Mouse (Mus musculus): ENCODE measurements around the gene Hspa8. TPM values are rescaled to one million over a fixed set of nuclear protein-coding genes. Genes with fewer than 3 reads are reported as not detected.

Gene Hspa8
- total and polyA plus RNA-seq, 3 experiments: 483 to 3,642 (median 1,343) TPM

GRCm38 (mm10) chr9:40806440-40807288 lies 5.9 kb downstream of the Hspa8 start:
- Histone ChIP-seq H3K27me3 (ENCODE audit: insufficient read depth, low read length) (no peaks in the 10 kb centered on the region), H3K4me3 (ENCODE audit: low read depth, low read length) (no peak overlapping the region), H3K9me3 (replicated peaks) (no peaks in the 10 kb centered on the region), H3K36me3 (replicated peaks) (peaks cover 38% of the 10 kb centered on the region), H3K4me1 (ENCODE audit: insufficient read depth, low read depth, low read length) (peaks cover 16% of the 10 kb centered on the region)
- DNase-seq (ENCODE audit: low spot score) (no peak), ATAC-seq (ENCODE audit: extremely low read depth, insufficient number of reproducible peaks, low FRiP score, poor library complexity, severe bottlenecking) (peak; percentile 16)
- TF ChIP-seq POLR2AphosphoS5 (IDR thresholded peaks at IDR 0.05; ENCODE audit: insufficient replicate concordance, low read depth, low read length): peak; percentile 49; the same call in 1 of the 2 replicates
- no peak for TF ChIP-seq GATA1 (IDR thresholded peaks at IDR 0.05; ENCODE audit: borderline replicate concordance, low read length)

- Histone ChIP-seq H3K9me3 (replicated peaks) (no peaks in the 10 kb centered on the region), H3K4me3 (ENCODE audit: low read depth, low read length) (no peak overlapping the region), H3K27me3 (ENCODE audit: insufficient read depth, low read length) (no peaks in the 10 kb centered on the region), H3K4me1 (ENCODE audit: insufficient read depth, low read depth, low read length) (peaks cover 16% of the 10 kb centered on the region), H3K36me3 (replicated peaks) (peaks cover 36% of the 10 kb centered on the region)
- ATAC-seq (ENCODE audit: extremely low read depth, insufficient number of reproducible peaks, low FRiP score, poor library complexity, severe bottlenecking) (peak; percentile 11; the same call in 1 of the 2 replicates), DNase-seq (ENCODE audit: low spot score) (no peak)
- TF ChIP-seq GATA1 (IDR thresholded peaks at IDR 0.05; ENCODE audit: borderline replicate concordance, low read length) (no peak), GATA2 (IDR thresholded peaks at IDR 0.05; ENCODE audit: borderline replicate concordance, low read depth, low read length) (no peak), TAL1 (conservative IDR thresholded peaks at IDR 0.05; ENCODE audit: low read depth, low read length) (no peak), POLR2AphosphoS5 (IDR thresholded peaks at IDR 0.05; ENCODE audit: insufficient replicate concordance, low read depth, low read length) (peak; percentile 27; the same call in 1 of the 2 replicates), CTCF (IDR thresholded peaks at IDR 0.05; ENCODE audit: low read depth, low read length) (no peak)
These were observed 6.6 kb downstream of the Hspa8 start for GRCm38 (mm10) chr9:40807289-40807920.

GRCm38 (mm10) chr9:40808061-40808906 lies 7.5 kb downstream of the Hspa8 start:
- no peak overlapping the region for H3K4me3 ChIP-seq (ENCODE audit: low read depth, low read length)
- ATAC-seq (ENCODE audit: extremely low read depth, insufficient number of reproducible peaks, low FRiP score, poor library complexity, severe bottlenecking) (no peak), DNase-seq (ENCODE audit: low spot score) (no peak)
- no peak for TF ChIP-seq TAL1 (conservative IDR thresholded peaks at IDR 0.05; ENCODE audit: low read depth, low read length)
- TF ChIP-seq GATA1 (IDR thresholded peaks at IDR 0.05; ENCODE audit: borderline replicate concordance, low read length): no peak
- TF ChIP-seq CTCF (IDR thresholded peaks at IDR 0.05; ENCODE audit: low read depth, low read length): no peak
- TF ChIP-seq POLR2AphosphoS5 (IDR thresholded peaks at IDR 0.05; ENCODE audit: insufficient replicate concordance, low read depth, low read length): no peak; the same call in 1 of the 2 replicates
- no peak for TF ChIP-seq GATA2 (IDR thresholded peaks at IDR 0.05; ENCODE audit: borderline replicate concordance, low read depth, low read length)
- no peaks in the 10 kb centered on the region for H3K9me3 ChIP-seq (replicated peaks)
- peaks cover 31% of the 10 kb centered on the region for H3K36me3 ChIP-seq (replicated peaks)
- no peaks in the 10 kb centered on the region for H3K27me3 ChIP-seq (ENCODE audit: insufficient read depth, low read length)
- H3K4me1 ChIP-seq (ENCODE audit: insufficient read depth, low read depth, low read length): peaks cover 16% of the 10 kb centered on the region

DNA sequence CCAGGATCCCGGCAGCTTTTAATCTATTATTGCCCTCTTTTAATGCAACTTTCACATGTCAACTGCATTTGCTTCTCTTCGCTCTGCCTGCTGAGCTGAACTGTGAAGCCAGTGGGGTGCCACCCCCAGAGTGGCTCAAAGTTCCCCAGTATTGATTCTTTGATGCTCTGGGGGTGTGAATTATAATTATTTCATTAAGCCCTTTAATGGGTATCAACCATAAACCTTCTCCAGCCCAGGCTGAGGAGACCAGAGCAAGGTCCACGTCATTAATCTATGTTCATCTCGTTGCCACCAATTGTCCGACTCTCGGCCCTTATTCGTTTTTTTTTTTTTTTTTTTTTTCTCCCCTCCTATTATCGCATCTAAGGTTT lies 8.1 kb downstream of the Hspa8 start:
- Histone ChIP-seq H3K4me1 (ENCODE audit: insufficient read depth, low read depth, low read length) (peaks cover 17% of the 10 kb centered on the region), H3K9me3 (replicated peaks) (no peaks in the 10 kb centered on the region), H3K27me3 (ENCODE audit: insufficient read depth, low read length) (no peaks in the 10 kb centered on the region), H3K4me3 (ENCODE audit: low read depth, low read length) (no peak overlapping the region), H3K36me3 (replicated peaks) (peaks cover 26% of the 10 kb centered on the region)
- TF ChIP-seq GATA2 (IDR thresholded peaks at IDR 0.05; ENCODE audit: borderline replicate concordance, low read depth, low read length): no peak
- TF ChIP-seq POLR2AphosphoS5 (IDR thresholded peaks at IDR 0.05; ENCODE audit: insufficient replicate concordance, low read depth, low read length): no peak
- TF ChIP-seq CTCF (IDR thresholded peaks at IDR 0.05; ENCODE audit: low read depth, low read length): no peak
- no peak for TF ChIP-seq TAL1 (conservative IDR thresholded peaks at IDR 0.05; ENCODE audit: low read depth, low read length)
- no peak for TF ChIP-seq GATA1 (IDR thresholded peaks at IDR 0.05; ENCODE audit: borderline replicate concordance, low read length)
- no peak for DNase-seq (ENCODE audit: low spot score)
- ATAC-seq (ENCODE audit: extremely low read depth, insufficient number of reproducible peaks, low FRiP score, poor library complexity, severe bottlenecking): no peak

- no peak for ATAC-seq (ENCODE audit: extremely low read depth, insufficient number of reproducible peaks, low FRiP score, poor library complexity, severe bottlenecking)
These were observed 11.1 kb downstream of the Hspa8 start for GRCm38 (mm10) chr9:40811860-40812259.

More at GRCm38 (mm10) chr9:40811860-40812259, 11.1 kb downstream of the Hspa8 start:
- H3K9me3 ChIP-seq (replicated peaks): no peaks in the 10 kb centered on the region
- TF ChIP-seq GATA2 (IDR thresholded peaks at IDR 0.05; ENCODE audit: borderline replicate concordance, low read depth, low read length): no peak
- TF ChIP-seq CTCF (IDR thresholded peaks at IDR 0.05; ENCODE audit: low read depth, low read length): no peak
- no peak for TF ChIP-seq POLR2AphosphoS5 (IDR thresholded peaks at IDR 0.05; ENCODE audit: insufficient replicate concordance, low read depth, low read length)
- TF ChIP-seq GATA1 (IDR thresholded peaks at IDR 0.05; ENCODE audit: borderline replicate concordance, low read length): no peak
- no peak for TF ChIP-seq TAL1 (conservative IDR thresholded peaks at IDR 0.05; ENCODE audit: low read depth, low read length)
- no peak overlapping the region for H3K4me3 ChIP-seq (ENCODE audit: low read depth, low read length)
- H3K27me3 ChIP-seq (ENCODE audit: insufficient read depth, low read length): peaks cover 6% of the 10 kb centered on the region; the same call in 1 of the 2 replicates
- no peak for DNase-seq (ENCODE audit: low spot score)
- peaks cover 9% of the 10 kb centered on the region; the same call in 1 of the 2 replicates for H3K4me1 ChIP-seq (ENCODE audit: insufficient read depth, low read depth, low read length)
- H3K36me3 ChIP-seq (replicated peaks): peaks cover 2% of the 10 kb centered on the region
